Mouse (Mus musculus) hindbrain, embryonic 16.5 days (tissue): ENCODE measurements at regions not wholly inside any gene's neighbourhood (a gene's known extent, or its start where the extent isn't known, plus 50 kb on each side); places are given as distances from the start of the nearest gene placed in this dataset.

ENCODE experiments used
- ATAC-seq: fragments of 200-750 bp; cut with Nextera tagmentation; 2 replicates; pipeline ENCODE4 v1.8.0; 2017; ENCODE audit warnings: moderate TSS enrichment, moderate library complexity
- H3K27ac ChIP-seq: fragments of 300-500 bp; sonication (generic); 2 replicates; pipeline ENCODE4 v1.5.1; 2014; ENCODE audit warnings: low read depth, mild to moderate bottlenecking, control low read depth, low read length, moderate library complexity
- H3K27me3 ChIP-seq: fragments of 300-500 bp; sonication (generic); replicated peaks from 2 replicates; pipeline ENCODE4 v1.6.1; 2014; ENCODE audit warnings: low read length; ENCODE audit not compliant: control insufficient read depth, insufficient read depth
- H3K36me3 ChIP-seq: fragments of 300-500 bp; sonication (generic); 2 replicates; pipeline ENCODE4 v1.6.1; 2014; ENCODE audit warnings: mild to moderate bottlenecking, low read length, moderate library complexity, mixed read lengths; ENCODE audit not compliant: control insufficient read depth, insufficient read depth
- H3K4me1 ChIP-seq: fragments of 300-500 bp; sonication (generic); 2 replicates; pipeline ENCODE4 v1.6.1; 2014; ENCODE audit warnings: low read depth, low read length; ENCODE audit not compliant: control insufficient read depth, insufficient read depth
- H3K4me2 ChIP-seq: fragments of 300-500 bp; sonication (generic); 2 replicates; pipeline ENCODE4 v1.6.1; 2014; ENCODE audit warnings: mild to moderate bottlenecking, low read length, control low read depth, moderate library complexity
- H3K4me3 ChIP-seq: fragments of 300-500 bp; sonication (generic); 2 replicates; pipeline ENCODE4 v1.5.1; 2014; ENCODE audit warnings: mild to moderate bottlenecking, low read length, control low read depth, moderate library complexity
- H3K9ac ChIP-seq: fragments of 300-500 bp; sonication (generic); 2 replicates; pipeline ENCODE4 v1.6.1; 2014; ENCODE audit warnings: low read depth, mild to moderate bottlenecking, control low read depth, low read length, moderate library complexity
- H3K9me3 ChIP-seq: fragments of 300-500 bp; sonication (generic); 2 replicates; pipeline ENCODE4 v1.6.1; 2014; ENCODE audit warnings: mild to moderate bottlenecking, low read length, moderate library complexity; ENCODE audit not compliant: control insufficient read depth
- WGBS: fragments of 180-500 bp; shearing (Covaris S2); extraction: QIAGEN DNeasy Blood & Tissue Kit; methylation state at CpG from one replicate; pipeline ENCODE4 v1.1.7; 2014; 5-methylcytosine and 5-hydroxymethylcytosine counted together

- no peak overlapping the region for H3K27ac ChIP-seq
- H3K36me3 ChIP-seq = no peaks in the 10 kb centered on the region
- peaks cover 3% of the 10 kb centered on the region; the same call in 1 of the 2 replicates for H3K4me1 ChIP-seq
- 96% methylated on average over 4 of the region's 4 CpGs for WGBS
- no peak overlapping the region for H3K4me2 ChIP-seq
- no peaks in the 10 kb centered on the region for H3K27me3 ChIP-seq
- H3K4me3 ChIP-seq = no peak overlapping the region
- no peaks in the 10 kb centered on the region for H3K9me3 ChIP-seq
- no peak for ATAC-seq
- no peak overlapping the region for H3K9ac ChIP-seq
Measured at GRCm38 (mm10) chr12:71563219-71563618, 253.5 kb downstream of the Dact1 start.

- no peak for ATAC-seq
- Histone ChIP-seq H3K36me3 (no peaks in the 10 kb centered on the region), H3K27me3 (no peaks in the 10 kb centered on the region), H3K4me1 (peaks cover under 1% of the 10 kb centered on the region; the same call in 1 of the 2 replicates), H3K9me3 (no peaks in the 10 kb centered on the region), H3K4me2 (no peak overlapping the region), H3K27ac (no peak overlapping the region), H3K9ac (no peak overlapping the region), H3K4me3 (no peak overlapping the region)
- 97% methylated on average over 3 of the region's 3 CpGs for whole genome bisulfite sequencing
Measured at GRCm38 (mm10) chr12:71566371-71566770, 256.7 kb downstream of the Dact1 start.

GRCm38 (mm10) chr12:71568251-71568650 lies 258.6 kb downstream of the Dact1 start:
- H3K27ac ChIP-seq = no peak overlapping the region
- H3K4me3 ChIP-seq = no peak overlapping the region
- ATAC-seq = no peak
- H3K4me2 ChIP-seq = no peak overlapping the region
- whole genome bisulfite sequencing = 79% methylated on average over 5 of the region's 5 CpGs
- H3K27me3 ChIP-seq = no peaks in the 10 kb centered on the region
- peaks cover 8% of the 10 kb centered on the region for H3K4me1 ChIP-seq
- no peaks in the 10 kb centered on the region for H3K9me3 ChIP-seq
- no peak overlapping the region for H3K9ac ChIP-seq
- H3K36me3 ChIP-seq = no peaks in the 10 kb centered on the region

- Histone ChIP-seq H3K36me3 (no peaks in the 10 kb centered on the region), H3K4me2 (no peak overlapping the region), H3K9ac (no peak overlapping the region), H3K27me3 (no peaks in the 10 kb centered on the region), H3K4me3 (no peak overlapping the region), H3K9me3 (no peaks in the 10 kb centered on the region), H3K4me1 (peaks cover 8% of the 10 kb centered on the region), H3K27ac (no peak overlapping the region)
- ATAC-seq = no peak
- 71% methylated on average over 6 of the region's 6 CpGs for WGBS
Measured at GRCm38 (mm10) chr12:71568880-71569390, 259.3 kb downstream of the Dact1 start.

GRCm38 (mm10) chr12:71569662-71570061 lies 260.0 kb downstream of the Dact1 start:
- no peak overlapping the region for H3K4me2 ChIP-seq
- H3K27me3 ChIP-seq = no peaks in the 10 kb centered on the region
- H3K27ac ChIP-seq = no peak overlapping the region
- H3K9me3 ChIP-seq = no peaks in the 10 kb centered on the region
- 36% methylated on average over 12 of the region's 12 CpGs for WGBS
- H3K4me1 ChIP-seq = peaks cover 8% of the 10 kb centered on the region
- no peak overlapping the region for H3K4me3 ChIP-seq
- no peak for ATAC-seq
- H3K36me3 ChIP-seq = no peaks in the 10 kb centered on the region
- H3K9ac ChIP-seq = no peak overlapping the region

- H3K27me3 ChIP-seq = no peaks in the 10 kb centered on the region
- H3K27ac ChIP-seq = no peak overlapping the region
- no peaks in the 10 kb centered on the region for H3K36me3 ChIP-seq
- 97% methylated on average over 2 of the region's 2 CpGs for WGBS
- H3K4me2 ChIP-seq = no peak overlapping the region
- H3K9ac ChIP-seq = no peak overlapping the region
- no peak overlapping the region for H3K4me3 ChIP-seq
- ATAC-seq = no peak
- H3K4me1 ChIP-seq = peaks cover 8% of the 10 kb centered on the region
- H3K9me3 ChIP-seq = no peaks in the 10 kb centered on the region
Measured at GRCm38 (mm10) chr12:71570116-71570515, 260.4 kb downstream of the Dact1 start.

GRCm38 (mm10) chr12:71572833-71573446 lies 257.9 kb upstream of the Daam1 start:
- no peak for ATAC-seq
- WGBS = 36% methylated on average over 14 of the region's 14 CpGs

GRCm38 (mm10) chr12:71573456-71573855 lies 257.4 kb upstream of the Daam1 start:
- Histone ChIP-seq H3K4me2 (no peak overlapping the region), H3K9me3 (no peaks in the 10 kb centered on the region), H3K4me1 (peaks cover 11% of the 10 kb centered on the region), H3K27me3 (no peaks in the 10 kb centered on the region), H3K9ac (no peak overlapping the region), H3K4me3 (no peak overlapping the region), H3K36me3 (no peaks in the 10 kb centered on the region), H3K27ac (no peak overlapping the region)
- ATAC-seq = no peak
- 55% methylated on average over 8 of the region's 8 CpGs for WGBS

More at GRCm38 (mm10) chr12:71572833-71573446, 257.9 kb upstream of the Daam1 start:
- Histone ChIP-seq H3K27me3 (no peaks in the 10 kb centered on the region), H3K4me3 (no peak overlapping the region), H3K9me3 (no peaks in the 10 kb centered on the region), H3K4me2 (no peak overlapping the region), H3K9ac (no peak overlapping the region), H3K27ac (no peak overlapping the region; the same call in 1 of the 2 replicates), H3K4me1 (peaks cover 11% of the 10 kb centered on the region), H3K36me3 (no peaks in the 10 kb centered on the region)

- H3K4me1 ChIP-seq = peaks cover 15% of the 10 kb centered on the region
- 90% methylated on average over 10 of the region's 10 CpGs for WGBS
- H3K4me3 ChIP-seq = no peak overlapping the region
- ATAC-seq = no peak
- no peak overlapping the region for H3K9ac ChIP-seq
- no peaks in the 10 kb centered on the region for H3K27me3 ChIP-seq
- no peak overlapping the region for H3K4me2 ChIP-seq
- H3K36me3 ChIP-seq = no peaks in the 10 kb centered on the region
- no peak overlapping the region for H3K27ac ChIP-seq
- H3K9me3 ChIP-seq = no peaks in the 10 kb centered on the region
Measured at GRCm38 (mm10) chr12:71574685-71575084, 256.2 kb upstream of the Daam1 start.
